Mouse (Mus musculus) liver, postnatal 0 days (tissue): ENCODE results near the gene Ppp5c. TPM values are rescaled to one million over a fixed set of nuclear protein-coding genes. Genes with fewer than 3 reads are reported as not detected.

Experiments used
- ATAC-seq: fragments of 200-750 bp; cut with Nextera tagmentation; 2 replicates; pipeline ENCODE4 v1.8.0; 2017; ENCODE audit warnings: mild to moderate bottlenecking, moderate library complexity
- DNase-seq: peaks from one replicate; pipeline ENCODE4 v3.0.0-alpha.2; 2016
- H3K27ac ChIP-seq: fragments of 300-500 bp; sonication (generic); 2 replicates; pipeline ENCODE4 v1.5.1; 2014; ENCODE audit warnings: antibody characterized with exemption, moderate library complexity, mild to moderate bottlenecking, low read depth
- H3K27me3 ChIP-seq: fragments of 300-500 bp; sonication (generic); 2 replicates; pipeline ENCODE4 v1.6.1; 2014; ENCODE audit warnings: low read length, control low read depth, mixed read lengths; ENCODE audit not compliant: insufficient read depth
- H3K36me3 ChIP-seq: fragments of 300-500 bp; sonication (generic); replicated peaks from 2 replicates; pipeline ENCODE4 v1.6.1; 2014; ENCODE audit warnings: mild to moderate bottlenecking, control low read depth, low read length, moderate library complexity, mixed read lengths; ENCODE audit not compliant: insufficient read depth
- H3K4me1 ChIP-seq: fragments of 300-500 bp; sonication (generic); 2 replicates; pipeline ENCODE4 v1.6.1; 2014; ENCODE audit warnings: antibody characterized with exemption, mild to moderate bottlenecking, control low read depth; ENCODE audit not compliant: insufficient read depth
- H3K4me2 ChIP-seq: fragments of 300-500 bp; sonication (generic); 2 replicates; pipeline ENCODE4 v1.6.1; 2014; ENCODE audit warnings: low read depth, mild to moderate bottlenecking, low read length, moderate library complexity, mixed read lengths
- H3K4me3 ChIP-seq: fragments of 300-500 bp; sonication (generic); 2 replicates; pipeline ENCODE4 v1.5.1; 2014; ENCODE audit warnings: low read depth, low read length
- H3K9ac ChIP-seq: fragments of 300-500 bp; sonication (generic); replicated peaks from 2 replicates; pipeline ENCODE4 v1.6.1; 2014; ENCODE audit warnings: mild to moderate bottlenecking, moderate library complexity
- H3K9me3 ChIP-seq: fragments of 300-500 bp; sonication (generic); 2 replicates; pipeline ENCODE4 v1.6.1; 2016; ENCODE audit warnings: mild to moderate bottlenecking, control low read depth, low read length, mixed read lengths
- CTCF ChIP-seq: sonication (generic); IDR thresholded peaks from 2 replicates; pipeline ENCODE4 v1.5.1; 2016; ENCODE audit warnings: antibody characterized with exemption, low read depth
- EP300 ChIP-seq: IDR thresholded peaks from 2 replicates; pipeline ENCODE4 v1.6.1; 2016; ENCODE audit warnings: antibody characterized with exemption, low read depth, mild to moderate bottlenecking
- WGBS: fragments of 180-500 bp; shearing (Covaris S2); extraction: QIAGEN DNeasy Blood & Tissue Kit; methylation state at CpG from one replicate; pipeline ENCODE4 v1.1.7; 2014; ENCODE audit not compliant: insufficient replicate concordance; 5-methylcytosine and 5-hydroxymethylcytosine counted together
- polyA plus RNA-seq: library from polyadenylated mRNA; unstranded; fragments of >200 nt; fragmentation: Nextera tagmentation; extraction: Ambion mirVana; gene quantifications from 2 replicates; pipeline ENCODE4 v1.2.1, GENCODE M21; 2015

The Ppp5c gene
- polyA plus RNA-seq, 1 experiment from 2014 or later: 32.1 TPM

DNA sequence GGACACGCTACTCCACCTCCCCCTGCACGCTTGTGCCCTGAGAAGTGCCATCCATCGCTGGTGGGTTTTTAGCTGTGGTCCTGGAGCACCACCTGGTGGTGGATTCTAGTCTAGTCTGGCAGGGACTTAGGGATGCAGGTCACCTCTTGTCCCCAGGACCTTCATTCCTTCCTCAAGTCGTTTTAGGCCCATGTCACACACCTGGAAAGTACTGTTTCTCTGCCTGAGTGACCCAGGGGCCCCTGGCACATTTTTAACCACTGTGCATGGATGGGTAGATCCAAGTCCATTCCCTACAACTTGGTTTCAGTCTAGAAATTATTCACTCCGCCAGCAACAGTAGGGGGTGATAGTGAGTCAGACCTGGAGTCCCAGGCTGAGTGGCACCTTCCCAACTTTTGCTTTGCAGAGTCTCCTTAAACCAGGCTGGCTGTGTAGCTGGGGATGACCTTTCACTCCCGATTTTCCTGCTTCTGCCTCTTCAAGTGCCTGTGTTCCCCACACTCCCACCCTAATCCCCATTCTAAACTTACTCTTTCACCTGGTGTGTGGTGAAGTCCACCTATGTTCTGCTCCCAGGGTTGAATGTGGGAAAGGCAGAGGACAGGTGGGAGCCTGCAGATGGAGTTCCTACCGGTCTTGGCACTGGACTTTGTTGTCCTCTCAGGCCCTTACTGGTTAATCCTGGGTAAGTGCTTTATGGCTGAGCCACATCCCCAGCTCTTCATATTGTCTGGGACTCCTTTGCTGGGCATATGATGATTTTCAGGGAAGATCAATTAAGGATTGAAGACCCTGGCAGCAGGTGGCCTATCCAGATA, 25.1 kb downstream of the Ppp5c start:
- no peaks in the 10 kb centered on the region for H3K27me3 ChIP-seq
- H3K9ac ChIP-seq: no peak overlapping the region
- peak overlapping the region; percentile 70 for H3K27ac ChIP-seq
- peaks cover 17% of the 10 kb centered on the region for H3K4me1 ChIP-seq
- no peak overlapping the region for H3K4me2 ChIP-seq
- peaks cover 31% of the 10 kb centered on the region for H3K36me3 ChIP-seq
- TF ChIP-seq CTCF (peak; percentile 91), EP300 (no peak)
- no peaks in the 10 kb centered on the region for H3K9me3 ChIP-seq
- peak; percentile 70 for ATAC-seq
- DNase-seq: peak; percentile 88
- 15% methylated on average over 7 of the region's 7 CpGs for WGBS
- no peak overlapping the region for H3K4me3 ChIP-seq

DNA sequence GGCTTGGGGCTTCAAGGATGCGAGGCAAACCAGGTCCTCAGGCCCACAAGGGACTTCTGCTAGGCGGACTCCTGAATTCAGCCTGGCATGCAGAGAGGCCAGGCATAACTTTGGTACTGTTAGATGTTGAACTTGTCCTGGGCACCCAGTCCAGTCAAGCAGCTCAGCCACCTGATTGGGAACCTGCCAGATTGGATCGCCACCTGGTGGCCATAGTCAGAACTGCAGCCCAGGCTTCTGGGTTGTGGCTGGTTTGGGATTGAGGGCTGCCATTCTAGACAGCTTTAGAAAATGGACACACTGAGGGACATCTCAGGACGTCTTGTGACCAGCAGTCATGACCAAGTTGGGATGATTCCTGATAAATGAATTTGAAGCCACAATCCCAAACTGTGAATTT, 28.1 kb downstream of the Ppp5c start:
- H3K27ac ChIP-seq: no peak overlapping the region; the same call in 1 of the 2 replicates
- ATAC-seq: peak; percentile 56

DNA sequence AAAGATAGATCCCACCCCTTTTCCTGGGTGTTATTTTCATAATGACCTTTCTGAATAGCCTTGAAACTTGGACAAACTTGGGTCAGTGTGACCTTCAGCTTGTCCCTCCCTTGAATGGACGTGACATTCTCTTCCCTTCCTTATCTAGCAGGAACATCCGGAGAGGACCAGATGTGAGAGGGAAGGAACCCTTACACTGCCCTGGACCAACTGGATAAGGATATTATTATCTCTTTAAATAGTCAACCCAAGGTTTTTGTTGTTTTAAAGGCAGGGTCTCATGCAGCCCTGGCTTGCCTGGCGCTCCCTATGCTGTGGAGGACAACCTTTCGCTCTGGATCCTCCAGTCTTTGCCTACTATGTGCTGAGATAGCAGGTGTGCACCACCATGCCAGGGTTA, 28.5 kb downstream of the Ppp5c start:
- Histone ChIP-seq H3K4me1 (peaks cover 27% of the 10 kb centered on the region), H3K27ac (no peak overlapping the region; the same call in 1 of the 2 replicates), H3K36me3 (no peaks in the 10 kb centered on the region), H3K9ac (no peak overlapping the region), H3K4me2 (peak overlapping the region; percentile 15; the same call in 1 of the 2 replicates), H3K4me3 (no peak overlapping the region), H3K9me3 (no peaks in the 10 kb centered on the region), H3K27me3 (no peaks in the 10 kb centered on the region)
- no peak for TF ChIP-seq CTCF
- peak; percentile 56 for TF ChIP-seq EP300
- ATAC-seq (peak; percentile 28), DNase-seq (no peak)
- 48% methylated on average over 4 of the region's 4 CpGs for WGBS

More for the DNA sequence above, 28.1 kb downstream of the Ppp5c start:
- no peak overlapping the region for H3K9ac ChIP-seq
- no peaks in the 10 kb centered on the region for H3K27me3 ChIP-seq
- no peak overlapping the region for H3K4me3 ChIP-seq
- 23% methylated on average over 4 of the region's 4 CpGs for WGBS
- H3K9me3 ChIP-seq: no peaks in the 10 kb centered on the region
- H3K36me3 ChIP-seq: 0 out of 2 replicates have a peak, but pooled peaks cover 4% of the 10 kb centered on the region
- DNase-seq: peak; percentile 92
- H3K4me2 ChIP-seq: peak overlapping the region; percentile 15; the same call in 1 of the 2 replicates
- no peak for TF ChIP-seq EP300
- peak; percentile 99 for TF ChIP-seq CTCF
- peaks cover 24% of the 10 kb centered on the region for H3K4me1 ChIP-seq

DNA sequence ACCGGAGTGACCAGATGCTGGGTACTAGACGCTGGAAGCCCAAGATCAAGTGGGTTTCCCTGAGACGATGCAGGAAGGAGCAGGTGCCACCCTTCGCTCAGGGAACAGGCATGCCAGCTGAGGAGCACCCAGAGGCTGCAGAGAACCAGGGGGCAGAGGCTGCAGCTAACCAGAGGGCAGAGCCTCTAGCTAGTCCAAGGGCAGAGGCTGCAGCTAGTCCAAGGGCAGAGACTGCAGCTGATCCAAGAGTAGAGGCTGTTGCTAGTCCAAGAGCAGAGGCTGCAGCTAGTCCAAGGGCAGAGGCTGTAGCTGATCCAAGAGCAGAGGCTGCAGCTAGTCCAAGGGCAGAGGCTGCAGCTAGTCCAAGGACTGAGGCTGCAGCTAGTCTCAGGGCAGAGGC, 32.4 kb downstream of the Ppp5c start:
- Histone ChIP-seq H3K4me1 (peaks cover 33% of the 10 kb centered on the region), H3K27me3 (no peaks in the 10 kb centered on the region), H3K9me3 (no peaks in the 10 kb centered on the region), H3K9ac (no peak overlapping the region), H3K4me2 (peak overlapping the region; percentile 79; the same call in 1 of the 2 replicates), H3K4me3 (no peak overlapping the region), H3K36me3 (no peaks in the 10 kb centered on the region), H3K27ac (no peak overlapping the region)
- ATAC-seq (no peak), DNase-seq (no peak)
- WGBS: 76% methylated on average over 4 of the region's 4 CpGs
- TF ChIP-seq CTCF: no peak
- TF ChIP-seq EP300: no peak

DNA sequence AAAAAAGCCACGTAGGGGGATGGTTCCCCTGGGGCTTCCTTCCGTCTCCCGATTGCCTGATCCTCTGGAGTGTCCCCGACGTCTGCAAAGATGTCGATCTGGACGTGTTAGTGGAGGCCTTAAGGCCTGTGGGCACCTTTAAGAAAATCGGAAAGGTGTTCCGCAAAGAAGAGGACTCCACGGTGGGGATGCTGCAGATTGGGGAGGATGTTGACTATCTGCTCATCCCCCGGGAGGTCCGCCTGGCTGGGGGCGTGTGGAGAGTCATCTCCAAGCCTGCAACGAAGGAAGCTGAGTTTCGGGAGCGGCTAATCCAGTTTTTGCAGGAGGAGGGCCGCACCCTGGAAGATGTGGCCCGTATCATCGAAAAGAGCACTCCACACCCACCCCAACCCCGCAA, 33.3 kb downstream of the Ppp5c start:
- Histone ChIP-seq H3K9me3 (no peaks in the 10 kb centered on the region), H3K4me2 (peak overlapping the region; percentile 79), H3K4me3 (peak overlapping the region; percentile 52), H3K27me3 (no peaks in the 10 kb centered on the region), H3K4me1 (peaks cover 32% of the 10 kb centered on the region), H3K27ac (peak overlapping the region; percentile 62), H3K9ac (peak overlapping the region; percentile 65), H3K36me3 (no peaks in the 10 kb centered on the region)
- TF ChIP-seq CTCF: no peak
- no peak for TF ChIP-seq EP300
- DNase-seq: no peak
- no peak for ATAC-seq
- 8% methylated on average over 20 of the region's 20 CpGs for WGBS

DNA sequence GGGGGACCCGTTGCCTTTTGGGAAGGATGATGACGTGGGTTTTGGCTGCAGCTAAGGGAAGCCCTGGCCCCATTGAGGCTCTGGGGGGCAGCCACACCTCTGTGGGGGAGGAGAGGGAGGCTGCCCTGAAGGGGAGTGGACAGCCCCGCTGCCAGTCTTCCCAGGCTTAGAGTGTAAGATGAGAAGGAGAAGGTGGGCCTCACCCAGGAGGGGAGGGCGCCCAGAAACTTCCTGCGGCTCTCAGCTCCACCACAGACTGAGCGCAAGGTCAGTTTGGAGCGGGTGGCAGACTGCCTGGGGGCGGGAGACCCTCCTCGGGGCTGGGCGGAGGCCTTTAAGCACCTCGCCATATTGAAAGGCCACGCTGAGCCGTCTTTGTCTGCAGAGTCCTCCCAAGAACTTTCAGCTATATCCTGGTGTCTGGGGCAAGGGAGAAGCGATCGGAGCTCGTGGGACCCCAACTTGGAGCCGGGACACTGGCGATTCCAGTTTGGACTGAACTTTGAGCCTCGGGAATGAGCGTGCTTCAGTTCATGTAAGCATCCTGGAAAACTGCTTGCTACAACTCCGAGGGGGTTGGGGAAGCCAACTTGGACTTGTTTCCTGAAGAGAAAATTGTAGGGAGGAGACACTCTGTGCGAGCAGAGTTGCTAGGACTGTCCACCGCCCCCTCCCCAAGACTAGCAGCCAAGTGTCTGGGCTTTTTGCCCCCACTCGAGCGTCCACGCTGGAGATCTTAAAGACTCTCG, 33.9 kb downstream of the Ppp5c start:
- Histone ChIP-seq H3K4me2 (peak overlapping the region; percentile 79), H3K4me3 (peak overlapping the region; percentile 52), H3K9ac (peak overlapping the region; percentile 65), H3K9me3 (no peaks in the 10 kb centered on the region), H3K27ac (peak overlapping the region; percentile 62), H3K4me1 (peaks cover 28% of the 10 kb centered on the region), H3K36me3 (no peaks in the 10 kb centered on the region), H3K27me3 (no peaks in the 10 kb centered on the region)
- WGBS: 1% methylated on average over 27 of the region's 27 CpGs
- TF ChIP-seq CTCF (no peak), EP300 (no peak)
- peak; percentile 72 for ATAC-seq
- peak; percentile 58 for DNase-seq
